Mouse (Mus musculus) adrenal gland, adult (tissue): ENCODE measurements around the gene 5330417C22Rik.

Experiments
- DNase-seq, 2 experiments: peaks; one replicate each; pipeline ENCODE4 v3.0.0; 2022 to 2023; ENCODE audit warnings: low spot score in 1 of 2; ENCODE audit not compliant: inconsistent age in 2 of 2

The 5330417C22Rik gene

DNA sequence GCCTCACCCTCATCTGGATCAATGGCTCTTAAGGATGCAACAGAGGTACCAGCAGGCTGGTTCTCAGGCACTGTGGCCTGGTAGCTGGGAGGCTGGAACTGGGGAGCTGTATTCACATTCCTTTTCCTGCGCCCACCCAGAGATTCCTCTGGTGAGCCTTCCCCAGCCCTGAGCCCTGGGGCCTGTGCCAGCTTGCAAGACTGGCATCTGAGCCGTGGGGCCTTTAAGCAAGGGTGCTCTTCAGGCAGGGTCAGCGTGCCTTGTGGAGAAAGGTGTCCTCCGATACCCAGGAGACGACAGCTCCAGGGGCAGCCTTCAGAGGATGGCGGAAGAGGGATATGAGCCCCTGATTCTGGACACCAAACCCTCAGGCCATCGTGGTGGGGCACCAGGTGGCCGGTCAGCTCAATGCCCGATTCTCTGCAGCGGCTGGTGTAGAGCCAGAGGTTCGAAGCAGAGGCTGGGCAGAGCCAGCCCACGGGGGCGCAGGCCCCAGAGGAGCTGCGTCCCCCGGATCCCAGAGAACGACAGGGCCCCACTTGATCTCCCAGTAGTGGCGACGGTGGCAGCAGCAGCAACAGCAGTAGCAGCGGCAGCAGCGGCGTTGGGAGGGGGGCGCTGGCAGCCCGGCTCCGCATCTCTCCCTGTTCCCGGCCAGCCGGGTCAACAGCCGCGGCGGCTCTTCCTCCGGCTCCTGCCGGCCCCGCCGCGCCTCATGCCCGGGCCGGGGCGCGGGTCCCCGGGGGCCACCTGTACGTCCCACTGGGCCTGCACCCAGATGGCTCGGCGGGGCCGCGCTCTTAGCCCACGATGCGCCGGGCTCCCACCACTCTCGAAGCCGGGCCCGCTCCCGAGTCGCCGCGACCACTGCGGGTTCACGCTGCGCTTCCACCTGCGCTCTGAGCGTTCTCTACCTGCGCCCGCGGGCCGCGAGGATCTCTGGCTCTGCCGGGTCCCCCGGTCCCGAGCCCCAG, 121.2 kb downstream of the 5330417C22Rik start, which contains the start of gene Celsr2:
Gene Celsr2 (minus strand): TSS at position 696 of the 974 bp plus-strand sequence.
- peak; percentile 36 to 61 for DNase-seq

DNA sequence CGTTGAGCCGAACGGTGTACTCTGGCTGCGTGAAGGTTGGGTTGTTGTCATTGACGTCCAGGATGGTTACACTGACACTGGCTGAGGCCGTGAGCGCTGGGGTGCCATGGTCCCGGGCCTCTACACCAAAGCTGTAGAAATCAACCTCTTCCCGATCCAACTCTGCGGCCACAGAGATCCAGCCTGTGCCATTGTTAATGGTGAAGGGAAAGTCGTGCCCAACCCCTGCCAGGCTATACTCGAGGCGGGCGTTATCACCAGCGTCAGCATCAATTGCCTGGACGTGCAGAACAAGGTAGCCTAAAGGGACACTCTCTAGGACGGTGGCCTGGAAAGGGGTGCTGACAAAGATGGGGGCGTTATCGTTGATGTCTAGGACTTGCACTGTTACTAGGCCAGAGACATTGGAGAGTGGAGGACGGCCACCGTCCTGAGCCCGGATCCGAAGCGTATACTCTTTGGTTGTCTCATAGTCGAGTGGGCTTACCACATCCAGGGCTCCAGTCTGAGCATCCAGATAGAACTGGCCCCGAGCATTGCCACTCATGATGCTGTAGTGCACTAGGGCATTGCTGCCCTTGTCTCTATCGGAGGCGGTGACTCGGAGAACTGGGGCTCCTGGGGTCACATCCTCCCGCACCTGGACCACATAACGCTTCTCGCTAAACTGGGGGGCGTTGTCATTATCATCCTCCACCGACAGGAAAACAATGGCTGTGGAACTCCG, 122.5 kb downstream of the 5330417C22Rik start:
- no peak for DNase-seq

DNA sequence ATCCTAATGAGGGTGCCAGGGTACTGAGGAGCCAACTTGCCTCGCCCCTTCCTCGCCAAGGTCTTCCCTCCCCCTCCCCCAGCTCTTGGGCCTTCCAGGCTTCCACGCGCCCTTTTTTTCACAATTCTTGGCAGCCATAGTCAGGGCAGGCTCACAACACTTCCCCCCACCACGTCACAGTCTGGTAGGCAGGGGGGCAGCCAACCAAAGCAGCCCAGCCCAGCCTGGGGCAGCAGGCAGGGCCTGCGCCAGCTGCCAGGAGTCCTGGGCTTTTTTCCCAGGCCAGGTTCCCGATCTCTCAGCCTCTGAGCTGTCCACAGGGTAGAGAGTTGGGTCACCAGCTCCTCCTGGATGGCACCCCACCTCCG, 124.6 kb downstream of the 5330417C22Rik start:
- DNase-seq: no peak

DNA sequence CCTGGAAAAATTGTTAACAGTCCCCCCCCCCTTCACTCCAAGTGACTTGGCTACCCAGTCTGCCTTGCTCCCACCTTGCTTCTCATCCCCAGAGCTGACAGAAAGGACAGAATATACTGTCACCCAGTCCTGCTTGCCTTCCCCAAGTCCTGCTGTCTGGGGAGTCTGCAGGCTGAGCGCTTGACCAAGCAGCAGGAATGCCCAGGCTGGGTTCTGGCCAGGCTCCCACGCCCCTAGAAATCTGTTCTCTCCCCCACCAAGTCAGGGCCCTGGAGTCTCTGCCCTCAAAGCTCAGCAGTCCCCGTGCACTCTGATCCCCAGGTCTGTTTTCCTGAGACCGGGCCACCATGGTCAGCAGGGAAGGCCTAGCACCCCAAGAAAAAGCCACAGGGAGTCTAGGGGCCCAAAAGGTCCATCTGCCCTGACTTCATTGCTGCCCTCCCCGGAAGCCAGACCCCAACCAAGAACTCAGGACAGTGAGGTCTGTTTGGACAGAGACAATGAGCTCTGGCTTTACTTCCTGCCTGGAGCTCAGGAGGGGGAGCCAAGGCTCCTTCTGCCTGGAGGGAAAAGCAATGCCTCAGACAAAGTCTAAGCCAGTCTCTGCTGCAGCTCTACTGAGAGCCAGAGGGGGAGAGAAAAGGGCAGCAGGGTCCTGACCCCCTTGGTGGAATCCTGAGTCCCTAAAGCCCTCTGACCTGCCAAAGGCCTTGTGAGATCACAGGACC, 125.1 kb downstream of the 5330417C22Rik start:
- DNase-seq: no peak

DNA sequence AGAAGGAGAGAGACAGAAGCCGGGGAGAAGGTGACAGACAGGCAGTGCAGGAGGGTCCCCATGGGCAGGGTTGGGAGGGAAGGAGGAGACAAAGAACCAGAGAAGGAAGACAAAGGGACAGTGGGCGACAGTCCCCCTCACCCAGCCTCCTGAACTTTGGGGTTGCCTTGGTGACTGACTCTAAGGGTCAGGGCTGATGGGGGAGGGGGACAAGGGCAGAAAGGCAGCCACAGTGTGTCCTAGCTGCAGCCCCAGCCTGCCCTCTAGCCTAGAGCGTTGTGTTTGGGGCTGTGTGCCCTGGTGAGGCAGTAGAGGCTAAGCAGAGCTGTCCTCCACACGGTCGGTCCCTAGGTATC, 126.0 kb downstream of the 5330417C22Rik start:
- no peak for DNase-seq

DNA sequence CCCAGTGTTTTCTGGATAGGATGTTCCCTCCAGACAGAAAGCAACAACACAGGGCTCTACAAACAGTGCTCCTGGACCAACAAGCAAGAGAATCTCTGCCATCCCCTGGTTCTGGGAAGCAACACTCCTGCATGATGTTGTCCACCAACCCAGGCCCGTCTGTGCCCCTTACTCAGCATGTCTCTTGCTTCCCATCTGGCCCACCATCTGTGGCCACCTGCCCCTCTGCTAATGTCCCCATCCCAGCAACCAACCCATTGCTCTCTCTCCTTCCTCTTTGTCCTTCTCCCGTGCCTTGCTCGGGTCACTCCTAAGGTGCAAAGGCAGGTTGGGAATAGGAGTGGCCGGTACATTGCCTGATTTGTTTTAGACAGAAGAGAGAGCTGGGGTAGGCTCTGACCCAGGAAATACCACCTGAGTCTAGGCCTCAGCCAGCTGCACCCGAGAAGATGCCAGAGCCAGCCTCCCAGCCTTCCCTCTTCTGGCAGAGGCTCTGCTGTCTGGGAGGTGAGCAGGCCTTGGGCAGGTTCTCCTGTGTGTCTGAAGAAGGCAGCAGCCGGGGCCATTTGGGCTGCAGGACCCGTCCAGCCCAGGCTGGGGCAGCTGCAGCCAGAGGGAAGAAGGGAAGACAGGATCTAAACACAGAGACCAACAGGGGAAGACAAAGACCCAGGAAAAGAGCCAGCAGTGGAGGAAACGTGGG, 126.5 kb downstream of the 5330417C22Rik start:
- no peak for DNase-seq

DNA sequence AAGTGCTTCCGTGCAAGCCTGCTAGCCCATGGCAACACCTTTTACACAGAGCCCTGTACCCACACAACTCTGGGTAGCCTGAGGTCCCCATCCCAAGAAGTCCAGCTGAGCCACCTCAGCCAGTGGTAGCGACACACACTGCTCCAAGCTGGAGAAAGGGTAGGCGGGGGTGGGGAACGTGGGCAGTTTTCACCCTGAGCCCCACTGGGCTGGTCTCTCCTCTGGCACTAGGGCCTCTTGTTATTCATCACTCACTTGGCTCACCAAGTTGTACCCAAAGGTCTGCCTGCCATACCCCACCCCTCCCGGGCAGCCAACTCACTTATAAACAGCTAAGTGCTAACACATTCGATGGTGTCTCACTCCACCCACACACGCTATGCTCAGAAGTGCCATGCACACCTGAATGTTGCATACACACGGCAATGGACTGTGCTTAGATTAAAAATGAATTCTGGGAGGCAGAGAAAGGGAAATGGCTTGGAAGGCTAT, 127.8 kb downstream of the 5330417C22Rik start:
- no peak for DNase-seq

DNA sequence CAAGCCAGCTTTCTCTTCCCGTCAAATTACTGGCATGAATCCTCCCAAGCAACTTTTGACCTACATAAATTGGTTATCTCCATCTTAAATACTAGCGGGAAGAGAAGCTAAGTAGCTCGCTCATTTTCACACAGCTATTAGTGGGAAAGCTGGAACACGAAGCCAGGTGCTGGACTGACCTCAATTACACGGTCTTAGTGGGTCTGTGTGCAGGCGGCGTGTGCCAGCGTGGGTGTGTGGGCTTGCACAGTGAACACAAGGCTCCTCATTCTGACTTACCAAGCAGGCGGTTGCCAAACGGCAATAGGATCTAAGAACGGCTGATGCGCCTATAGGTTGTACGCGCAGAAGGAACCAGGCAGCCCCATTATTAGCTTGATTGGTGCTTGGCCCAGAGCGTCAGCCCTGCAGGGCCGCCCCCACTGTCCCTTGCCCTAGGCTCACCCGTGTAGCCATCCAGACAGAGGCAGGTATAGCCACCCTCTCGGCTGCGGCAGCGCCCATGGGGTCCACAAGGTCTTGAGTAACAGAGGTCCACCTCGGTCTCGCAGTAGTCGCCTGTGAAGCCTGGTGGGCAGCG, 129.9 kb downstream of the 5330417C22Rik start:
- no peak for DNase-seq
